Mouse (Mus musculus) skeletal muscle tissue, adult 2 months (tissue): ENCODE measurements around the gene Hist1h2bc.
A peak's percentile ranks its signal among the peaks of the same experiment; 100 is the strongest.

ENCODE experiments used
- DNase-seq: peaks from one replicate; pipeline ENCODE4 v3.0.0-alpha.2; 2012; ENCODE audit warnings: low read depth, low spot score

The Hist1h2bc gene

GRCm38 (mm10) chr13:23732156-23732804 lies 48.3 kb downstream of the Hist1h2bc start:
- DNase-seq = peak; percentile 28

GRCm38 (mm10) chr13:23737091-23737490 lies 53.1 kb downstream of the Hist1h2bc start:
- DNase-seq = no peak

DNA sequence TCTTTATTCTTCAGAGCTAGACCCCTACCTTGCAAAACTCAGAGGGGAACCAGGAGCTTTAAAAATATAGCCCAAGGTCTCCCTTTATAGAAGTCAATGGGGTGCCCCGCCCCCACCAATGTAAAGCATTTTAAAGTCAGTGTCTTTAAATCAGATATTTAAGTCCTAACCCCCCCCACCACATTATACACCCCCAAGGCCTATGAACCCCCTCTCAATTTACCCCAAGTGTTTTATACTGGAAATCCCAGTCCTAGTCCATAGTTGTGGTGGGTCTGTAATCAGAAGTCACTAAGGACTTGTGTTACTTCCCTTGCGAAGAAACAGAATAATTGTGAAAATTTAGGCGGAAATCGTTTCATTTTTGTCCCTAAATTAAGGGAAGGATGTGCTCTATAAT lies 54.0 kb downstream of the Hist1h2bc start:
- DNase-seq = no peak

GRCm38 (mm10) chr13:23738677-23739068 lies 54.7 kb downstream of the Hist1h2bc start, which contains the start of gene Hist1h1c:
Gene Hist1h1c (plus strand): TSS chr13:23738808.
- peak; percentile 93 for DNase-seq

GRCm38 (mm10) chr13:23739069-23739921 lies 55.3 kb downstream of the Hist1h2bc start:
- DNase-seq = peak; percentile 97

- no peak for DNase-seq
Measured at GRCm38 (mm10) chr13:23739922-23740252, 55.9 kb downstream of the Hist1h2bc start.

GRCm38 (mm10) chr13:23740256-23740840 lies 56.3 kb downstream of the Hist1h2bc start:
- no peak for DNase-seq

DNA sequence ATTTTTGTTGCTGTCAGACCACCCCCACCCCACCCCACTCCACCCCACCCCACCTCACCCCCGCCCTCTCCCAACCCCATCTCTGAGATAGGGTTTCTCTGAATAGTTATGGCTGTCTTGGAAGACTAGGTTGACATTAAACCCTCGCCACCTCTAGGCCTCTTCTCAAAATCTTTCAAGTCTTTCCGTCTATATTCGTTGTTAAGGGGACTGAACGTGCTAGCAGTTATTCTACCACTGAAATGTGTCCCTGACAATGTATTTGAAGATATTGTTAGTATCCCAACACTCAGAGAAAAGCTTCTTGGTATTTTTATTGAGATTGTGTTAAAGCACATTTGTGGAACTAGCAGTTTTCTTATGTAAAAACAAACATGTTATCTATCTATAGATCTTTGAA lies 56.9 kb downstream of the Hist1h2bc start:
- DNase-seq = no peak

DNA sequence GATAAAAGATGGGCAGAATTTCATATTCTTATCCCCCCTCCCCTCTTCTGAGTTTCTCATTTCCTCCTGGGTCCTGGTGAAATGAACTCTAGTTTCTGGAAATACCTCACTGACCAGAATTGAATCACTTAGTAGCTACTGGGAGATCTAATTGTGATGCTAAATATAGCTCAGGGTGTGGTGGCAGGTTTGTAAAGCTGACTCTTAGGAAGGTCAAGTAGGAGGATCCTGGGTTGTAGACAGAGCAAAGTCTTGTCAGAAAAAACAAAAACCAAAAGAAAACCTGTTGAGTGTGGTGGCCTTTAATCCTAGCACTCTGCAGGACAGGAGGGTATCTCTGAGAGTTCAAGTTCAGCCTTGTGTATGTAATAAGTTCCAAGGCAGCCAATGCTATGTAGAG lies 58.0 kb downstream of the Hist1h2bc start:
- DNase-seq = no peak
